Mouse (Mus musculus): Measurements from ENCODE around the gene Fiz1. TPM values are rescaled to one million over a fixed set of nuclear protein-coding genes. Genes with fewer than 3 reads are reported as not detected.
"Not testable (repeated sequence)": the region's sequence is repeated elsewhere in the genome, so short reads cannot be mapped to it uniquely, and the experiment has no call there.

The Fiz1 gene
- polyA plus RNA-seq, 1 experiment: 28.2 TPM

DNA sequence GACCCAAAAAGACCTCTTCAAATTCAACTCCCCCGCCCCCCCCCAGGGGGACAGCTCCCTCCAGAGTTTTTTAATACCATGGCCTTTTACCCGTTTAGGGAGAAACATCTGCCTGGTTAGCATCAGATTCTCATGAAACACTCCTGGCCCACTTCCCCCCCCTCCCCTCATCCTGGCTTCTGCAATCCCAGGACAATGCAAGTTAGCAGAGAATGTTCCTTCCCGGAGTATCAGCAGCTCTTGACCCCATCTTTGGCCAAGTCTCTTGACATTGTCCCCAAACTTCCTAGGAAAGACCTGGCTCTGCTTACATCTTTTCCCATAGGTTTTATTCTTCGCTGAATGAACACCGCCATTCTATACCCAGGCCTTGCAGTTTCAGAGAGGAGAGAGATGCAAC is 6.7 kb upstream of the Fiz1 start:
- TF ChIP-seq POLR2A (IDR thresholded peaks at IDR 0.05; ENCODE audit: borderline replicate concordance, insufficient read depth, low read length) (no peak), CTCF (IDR thresholded peaks at IDR 0.05; ENCODE audit: borderline replicate concordance, insufficient read depth, low read depth, low read length) (no peak)
- no peaks in the 10 kb centered on the region for H3K4me1 ChIP-seq (ENCODE audit: control insufficient read depth, insufficient read depth, low read length)
- no peak overlapping the region for H3K27ac ChIP-seq (ENCODE audit: insufficient read depth, low read length)
- H3K27me3 ChIP-seq (ENCODE audit: control insufficient read depth, insufficient read depth, low read length): no peaks in the 10 kb centered on the region
- DNase-seq: no peak
- WGBS: 42% methylated on average over 5 of the region's 5 CpGs
- peak overlapping the region; percentile 69 for H3K4me3 ChIP-seq (replicated peaks; ENCODE audit: insufficient read depth, low read depth, low read length)

DNA sequence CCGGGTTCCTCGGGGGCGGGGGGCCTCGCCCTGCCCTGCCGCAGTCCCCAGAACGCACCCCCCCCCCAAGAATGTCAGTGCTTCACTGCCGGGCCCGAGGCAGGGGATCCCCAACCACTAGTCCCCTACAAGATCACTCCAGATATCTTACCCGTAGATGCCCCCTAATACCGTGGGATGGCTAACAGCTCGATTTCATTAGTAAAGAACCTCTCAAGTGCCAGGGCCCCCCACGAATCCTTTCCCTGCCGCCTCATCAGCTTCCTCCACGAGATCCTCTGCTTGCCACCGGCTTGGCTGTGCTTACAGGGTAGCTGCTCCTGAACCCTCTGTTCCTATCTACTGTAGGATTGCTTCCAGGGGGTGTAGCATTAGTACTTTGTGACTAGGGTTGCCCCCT is 6.2 kb upstream of the Fiz1 start:
- TF ChIP-seq POLR2A (IDR thresholded peaks at IDR 0.05; ENCODE audit: borderline replicate concordance, insufficient read depth, low read length): no peak
- TF ChIP-seq CTCF (IDR thresholded peaks at IDR 0.05; ENCODE audit: borderline replicate concordance, insufficient read depth, low read depth, low read length): no peak
- peak overlapping the region; percentile 31; the same call in 1 of the 2 replicates for H3K27ac ChIP-seq (ENCODE audit: insufficient read depth, low read length)
- no peak for DNase-seq
- H3K4me1 ChIP-seq (ENCODE audit: control insufficient read depth, insufficient read depth, low read length): no peaks in the 10 kb centered on the region
- WGBS: under 1% methylated on average over 15 of the region's 15 CpGs
- H3K27me3 ChIP-seq (ENCODE audit: control insufficient read depth, insufficient read depth, low read length): no peaks in the 10 kb centered on the region
- peak overlapping the region; percentile 69 for H3K4me3 ChIP-seq (replicated peaks; ENCODE audit: insufficient read depth, low read depth, low read length)

DNA sequence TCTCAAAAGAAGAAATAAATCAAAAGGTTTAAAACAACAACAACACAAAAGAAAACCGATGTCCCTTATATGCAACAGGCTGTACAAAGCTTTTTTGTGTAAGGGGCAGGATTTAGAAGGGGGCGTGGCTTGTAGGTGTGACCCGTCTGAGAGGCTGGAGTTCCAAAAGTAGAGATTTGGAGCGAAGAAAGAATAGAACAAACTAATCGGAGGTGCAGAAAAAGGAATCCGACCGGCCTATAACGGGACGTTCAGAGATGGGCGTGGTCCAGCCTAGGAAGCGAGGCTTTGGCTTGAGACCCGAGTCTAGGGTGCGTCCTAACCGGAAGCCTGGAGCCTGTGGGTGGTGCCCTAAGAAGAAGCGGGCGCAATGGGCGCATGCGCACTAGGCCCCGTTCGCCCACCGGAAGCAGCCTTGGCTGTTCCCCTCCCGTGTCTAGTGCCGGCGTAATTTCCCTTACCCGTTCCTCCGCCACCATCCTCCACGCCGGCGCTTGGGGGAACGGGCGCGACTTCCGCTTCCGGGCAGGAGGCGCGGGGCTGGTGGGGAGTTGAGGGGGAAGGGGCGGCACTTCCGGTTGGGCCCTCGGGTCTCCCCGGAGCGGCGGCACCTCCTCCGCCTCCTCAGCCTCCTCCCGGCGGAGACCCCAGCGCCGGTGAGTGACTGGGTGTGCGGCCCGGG is 5.6 kb upstream of the Fiz1 start, which contains the start of the genes Zfp865 and Ccdc106:
Zfp865 (plus strand) TSS at position 377 of the 682 bp plus-strand sequence.
Ccdc106 (plus strand) TSS at position 554 of the 682 bp plus-strand sequence.
- H3K27me3 ChIP-seq (ENCODE audit: control insufficient read depth, insufficient read depth, low read length): no peaks in the 10 kb centered on the region
- peak; percentile 98 for DNase-seq
- no peaks in the 10 kb centered on the region for H3K4me1 ChIP-seq (ENCODE audit: control insufficient read depth, insufficient read depth, low read length)
- TF ChIP-seq CTCF (IDR thresholded peaks at IDR 0.05; ENCODE audit: borderline replicate concordance, insufficient read depth, low read depth, low read length) (no peak), POLR2A (IDR thresholded peaks at IDR 0.05; ENCODE audit: borderline replicate concordance, insufficient read depth, low read length) (peak; percentile 50; the same call in 1 of the 2 replicates)
- peak within 1 kb of the TSS; percentile 69 for H3K4me3 ChIP-seq (replicated peaks; ENCODE audit: insufficient read depth, low read depth, low read length)
- peak within 1 kb of the TSS; percentile 31; the same call in 1 of the 2 replicates for H3K27ac ChIP-seq (ENCODE audit: insufficient read depth, low read length)
- WGBS: under 1% methylated on average over 49 of the region's 49 CpGs

DNA sequence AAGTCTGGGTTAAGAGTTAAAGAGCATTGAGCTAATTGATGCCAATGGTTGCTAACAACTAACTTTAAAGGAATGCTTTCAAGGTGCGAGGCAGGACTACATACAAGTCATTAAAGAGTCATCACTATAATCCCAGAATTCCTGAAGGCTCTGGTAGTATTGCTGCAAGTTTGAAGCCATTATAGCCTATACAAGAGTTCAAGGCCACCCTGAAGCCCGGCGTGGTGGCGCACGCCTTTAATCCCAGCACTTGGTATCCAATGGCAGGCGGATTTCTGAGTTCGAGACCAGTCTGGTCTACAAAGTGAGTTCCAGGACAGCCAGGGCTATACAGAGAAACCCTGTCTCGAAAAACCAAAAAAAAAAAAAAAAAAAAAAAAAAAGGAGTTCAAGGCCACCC is 5.1 kb upstream of the Fiz1 start:
- not testable (repeated sequence) for H3K4me3 ChIP-seq (replicated peaks; ENCODE audit: insufficient read depth, low read depth, low read length); DNase-seq; H3K4me1 ChIP-seq (ENCODE audit: control insufficient read depth, insufficient read depth, low read length); H3K27ac ChIP-seq (ENCODE audit: insufficient read depth, low read length); H3K27me3 ChIP-seq (ENCODE audit: control insufficient read depth, insufficient read depth, low read length)
- WGBS: 24% methylated on average over 8 of the region's 8 CpGs

DNA sequence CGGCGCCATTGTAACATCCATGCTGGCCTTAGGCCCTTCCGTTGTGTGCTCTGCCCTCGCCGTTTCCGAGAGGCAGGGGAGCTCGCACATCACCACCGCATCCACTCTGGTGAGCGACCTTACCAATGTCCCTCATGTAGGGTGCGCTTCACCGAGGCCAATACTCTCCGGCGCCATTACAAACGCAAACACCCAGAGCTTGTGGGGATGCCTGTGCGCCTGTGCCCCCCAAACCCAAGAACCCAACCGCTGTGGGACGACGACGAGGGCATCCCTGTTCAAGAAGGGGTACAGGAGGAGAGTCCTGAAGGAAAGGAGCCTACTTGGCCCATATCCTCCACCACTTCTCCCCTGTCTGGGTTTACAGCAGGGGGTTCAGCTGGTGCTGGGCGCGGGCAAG is 3.4 kb upstream of the Fiz1 start:
- Histone ChIP-seq H3K4me3 (replicated peaks; ENCODE audit: insufficient read depth, low read depth, low read length) (no peak overlapping the region), H3K27me3 (ENCODE audit: control insufficient read depth, insufficient read depth, low read length) (no peaks in the 10 kb centered on the region), H3K4me1 (ENCODE audit: control insufficient read depth, insufficient read depth, low read length) (no peaks in the 10 kb centered on the region), H3K27ac (ENCODE audit: insufficient read depth, low read length) (no peak overlapping the region)
- TF ChIP-seq POLR2A (IDR thresholded peaks at IDR 0.05; ENCODE audit: borderline replicate concordance, insufficient read depth, low read length) (no peak), CTCF (IDR thresholded peaks at IDR 0.05; ENCODE audit: borderline replicate concordance, insufficient read depth, low read depth, low read length) (no peak)
- no peak for DNase-seq
- WGBS: 98% methylated on average over 21 of the region's 21 CpGs

DNA sequence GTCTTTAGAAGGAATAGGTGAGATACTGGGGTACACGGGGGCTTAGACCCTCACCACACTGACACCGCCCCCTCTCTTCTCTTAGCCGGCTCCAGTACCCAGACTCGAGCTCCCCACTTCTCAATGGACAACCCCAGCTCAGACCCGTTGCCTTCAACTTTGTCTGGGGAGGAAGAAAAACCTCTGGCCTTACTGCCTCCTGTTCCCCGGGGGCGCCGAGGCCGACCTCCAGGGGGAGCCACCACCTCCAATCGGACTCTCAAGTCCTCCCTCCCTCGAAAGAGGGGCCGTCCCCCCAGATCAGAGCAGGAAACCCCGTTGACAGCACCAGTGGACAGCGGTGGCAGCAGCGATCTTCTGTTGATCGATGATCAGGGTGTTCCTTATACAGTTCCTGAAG is 2.9 kb upstream of the Fiz1 start:
- H3K4me1 ChIP-seq (ENCODE audit: control insufficient read depth, insufficient read depth, low read length): no peaks in the 10 kb centered on the region
- 87% methylated on average over 16 of the region's 16 CpGs for WGBS
- TF ChIP-seq CTCF (IDR thresholded peaks at IDR 0.05; ENCODE audit: borderline replicate concordance, insufficient read depth, low read depth, low read length) (peak; percentile 14; the same call in 1 of the 2 replicates), POLR2A (IDR thresholded peaks at IDR 0.05; ENCODE audit: borderline replicate concordance, insufficient read depth, low read length) (no peak)
- no peak overlapping the region for H3K27ac ChIP-seq (ENCODE audit: insufficient read depth, low read length)
- no peaks in the 10 kb centered on the region for H3K27me3 ChIP-seq (ENCODE audit: control insufficient read depth, insufficient read depth, low read length)
- H3K4me3 ChIP-seq (replicated peaks; ENCODE audit: insufficient read depth, low read depth, low read length): no peak overlapping the region
- no peak for DNase-seq

DNA sequence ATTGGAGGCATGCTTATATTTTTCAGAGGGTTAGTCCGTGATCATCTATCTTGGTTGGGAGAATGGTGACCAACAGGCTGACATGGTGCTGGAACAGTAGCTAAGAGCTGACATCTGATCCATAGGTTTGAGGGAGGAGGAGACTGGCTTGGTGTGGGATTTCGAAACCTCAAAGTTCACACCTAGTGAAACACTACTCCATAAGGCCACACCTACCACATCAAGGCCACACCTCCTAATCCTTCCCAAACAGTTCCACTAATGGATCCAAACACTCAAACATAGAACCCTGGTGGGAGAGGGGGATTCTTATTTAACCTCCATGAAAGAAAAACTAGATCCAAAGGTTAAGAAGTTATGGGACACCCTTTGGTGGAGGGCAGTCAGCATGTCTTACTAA is 2.4 kb upstream of the Fiz1 start:
- H3K4me1 ChIP-seq (ENCODE audit: control insufficient read depth, insufficient read depth, low read length): no peaks in the 10 kb centered on the region
- 96% methylated on average over 2 of the region's 2 CpGs for WGBS
- no peak overlapping the region for H3K27ac ChIP-seq (ENCODE audit: insufficient read depth, low read length)
- TF ChIP-seq POLR2A (IDR thresholded peaks at IDR 0.05; ENCODE audit: borderline replicate concordance, insufficient read depth, low read length) (no peak), CTCF (IDR thresholded peaks at IDR 0.05; ENCODE audit: borderline replicate concordance, insufficient read depth, low read depth, low read length) (no peak)
- no peak overlapping the region for H3K4me3 ChIP-seq (replicated peaks; ENCODE audit: insufficient read depth, low read depth, low read length)
- no peaks in the 10 kb centered on the region for H3K27me3 ChIP-seq (ENCODE audit: control insufficient read depth, insufficient read depth, low read length)
- no peak for DNase-seq

DNA sequence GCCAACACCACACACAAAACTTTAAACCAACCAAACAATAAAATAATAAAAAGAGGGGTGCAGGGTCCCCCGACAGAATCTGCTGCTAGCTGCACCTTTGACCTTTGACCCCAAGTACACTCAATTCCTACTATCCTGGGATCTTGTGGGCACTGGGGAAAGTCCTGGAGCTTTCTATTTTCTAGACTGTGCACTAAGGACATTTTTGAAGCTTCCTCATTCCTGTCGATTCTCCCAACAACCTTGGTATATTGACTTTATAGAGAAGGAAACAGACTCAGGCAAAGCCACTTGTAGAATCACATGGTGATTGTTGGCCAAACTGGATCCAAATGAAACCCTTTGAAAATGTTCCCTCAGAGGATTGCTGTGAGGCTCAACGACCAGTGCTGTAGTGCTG is 1.6 kb upstream of the Fiz1 start:
- H3K4me1 ChIP-seq (ENCODE audit: control insufficient read depth, insufficient read depth, low read length): no peaks in the 10 kb centered on the region
- DNase-seq: no peak
- H3K27ac ChIP-seq (ENCODE audit: insufficient read depth, low read length): peak overlapping the region; percentile 39; the same call in 1 of the 2 replicates
- H3K27me3 ChIP-seq (ENCODE audit: control insufficient read depth, insufficient read depth, low read length): no peaks in the 10 kb centered on the region
- TF ChIP-seq CTCF (IDR thresholded peaks at IDR 0.05; ENCODE audit: borderline replicate concordance, insufficient read depth, low read depth, low read length) (no peak), POLR2A (IDR thresholded peaks at IDR 0.05; ENCODE audit: borderline replicate concordance, insufficient read depth, low read length) (no peak)
- 61% methylated on average over 3 of the region's 3 CpGs for WGBS
- peak overlapping the region; percentile 84 for H3K4me3 ChIP-seq (replicated peaks; ENCODE audit: insufficient read depth, low read depth, low read length)
